Mouse (Mus musculus) T-helper 17 cell (primary cell): ENCODE measurements around the gene Npw.

ENCODE experiments used
- in situ Hi-C, 2 experiments: fragments of 300-600 bp; cut with MboI, MseI; formaldehyde crosslinking; loops; 1 replicate in 1 of 2; 2 replicates in 1 of 2; pipeline ENCODE4 v1.15.1; 2025; ENCODE audit warnings: high pct_unique_total_duplicates in 2 of 2

The Npw gene

DNA sequence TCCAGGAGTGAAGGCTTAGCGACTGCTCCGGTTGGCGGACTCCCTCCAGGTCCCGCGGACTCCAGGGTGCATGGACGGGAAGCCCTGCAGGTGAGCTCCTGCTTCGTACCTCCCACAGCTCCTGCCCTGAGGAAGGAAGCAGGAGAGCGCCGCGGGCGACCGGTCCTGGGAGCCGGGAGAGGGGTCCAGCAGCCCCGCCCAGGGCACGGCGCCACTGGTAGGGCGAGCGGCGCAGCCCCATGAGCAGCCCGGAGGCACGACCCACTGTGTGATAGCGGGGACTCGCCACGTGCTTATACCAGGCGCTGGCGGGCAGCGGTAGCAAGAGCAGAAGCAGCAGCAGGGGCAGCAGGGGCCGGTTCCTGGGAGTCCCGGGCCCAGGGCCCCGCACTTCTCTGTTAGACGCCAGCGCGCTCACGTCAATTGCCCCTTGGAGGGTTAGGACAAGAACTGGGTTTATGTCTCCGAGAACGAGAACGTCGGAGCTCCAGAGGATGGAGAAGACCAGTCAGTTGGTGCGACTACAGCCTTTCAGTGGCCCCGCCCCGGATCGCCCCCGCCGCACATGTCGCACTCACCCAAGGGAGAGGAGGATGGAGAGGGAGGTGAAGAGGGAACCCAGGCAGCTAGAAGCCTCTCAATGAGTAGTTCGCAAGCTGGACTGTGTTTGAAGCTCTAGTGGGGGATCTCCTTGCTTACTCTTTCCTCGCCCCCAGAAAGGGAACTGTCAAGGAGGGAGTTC lies at the start of gene Npw:
TSS of gene Npw (minus strand) at position 441 of the 742 bp plus-strand sequence.
- in situ Hi-C loops = loop anchor here in 1 of 2 experiments (5.0 kb wide), 1 partner anchor 121 kb away; no protein-coding TSS in a partner anchor

DNA sequence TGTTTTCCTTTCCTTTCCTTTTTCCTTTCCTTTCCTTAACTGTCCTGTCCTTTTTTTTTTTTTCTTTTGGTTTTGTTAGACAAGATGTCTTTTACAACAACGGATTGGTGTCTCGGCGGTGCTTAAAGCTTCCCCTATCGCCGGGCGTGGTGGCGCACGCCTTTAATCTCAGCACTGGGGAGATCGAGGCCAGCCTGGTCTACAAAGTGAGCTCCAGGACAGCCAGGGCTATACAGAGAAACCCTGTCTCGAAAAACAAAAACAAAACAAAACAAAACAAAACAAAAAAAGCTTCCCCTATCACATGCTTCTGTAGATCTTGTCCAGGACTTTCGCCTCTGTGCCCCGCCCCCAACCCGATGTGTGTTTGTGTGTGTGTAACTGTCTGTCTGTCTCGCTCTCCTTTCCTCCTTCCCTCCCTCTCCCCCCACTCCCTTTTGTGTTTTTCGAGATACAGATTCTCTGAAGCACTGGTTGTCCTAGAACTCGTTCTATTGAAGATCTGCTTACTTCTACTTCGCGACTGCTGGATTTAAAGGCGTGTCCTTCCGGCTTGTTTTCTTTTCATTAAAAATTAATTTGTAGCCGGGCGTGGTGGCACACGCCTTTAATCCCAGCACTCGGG lies 49.7 kb upstream of the Npw start:
- in situ Hi-C loops = no loop called here

DNA sequence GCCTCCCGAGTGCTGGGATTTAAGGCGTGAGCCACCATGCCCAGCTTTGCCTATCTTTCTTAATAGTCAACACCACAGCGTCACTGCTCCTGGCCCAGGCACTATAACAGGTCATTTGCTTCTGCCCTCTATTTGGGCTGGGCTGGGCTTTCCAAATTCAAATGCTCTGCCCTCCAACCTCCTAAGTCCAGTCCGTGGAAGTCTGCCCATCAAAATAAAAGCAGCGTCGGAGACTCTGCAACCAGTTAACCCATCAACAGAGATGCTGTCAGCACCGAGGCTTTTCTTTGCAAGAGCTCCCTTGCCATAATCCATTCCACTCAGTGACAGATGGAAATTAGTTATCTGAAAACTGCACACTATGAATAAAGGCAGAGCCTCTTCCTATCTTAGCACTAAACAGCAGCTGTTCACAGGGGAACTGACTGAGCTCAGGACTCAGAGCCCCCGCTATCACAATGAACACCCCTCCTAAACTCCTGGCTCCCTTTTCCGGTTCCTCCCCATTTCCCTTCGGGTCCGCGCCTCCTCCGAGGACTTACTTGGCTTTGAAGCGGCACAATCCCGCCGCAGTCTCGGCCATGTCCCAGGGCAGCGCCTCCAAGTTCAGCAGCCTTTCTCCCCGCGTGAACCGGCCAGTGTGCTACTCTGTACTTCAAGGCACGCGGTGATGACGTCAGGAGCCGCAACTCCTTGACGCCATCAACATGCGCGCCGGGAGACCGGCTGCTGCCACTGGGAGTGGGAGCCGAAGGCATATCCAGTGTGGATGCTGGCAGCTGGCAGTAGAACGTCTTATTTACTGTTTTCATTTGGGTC lies 48.9 kb upstream of the Npw start, which contains the start of gene Tbl3:
TSS of gene Tbl3 (minus strand) at position 679 of the 819 bp plus-strand sequence.
- in situ Hi-C loops = no loop called here

DNA sequence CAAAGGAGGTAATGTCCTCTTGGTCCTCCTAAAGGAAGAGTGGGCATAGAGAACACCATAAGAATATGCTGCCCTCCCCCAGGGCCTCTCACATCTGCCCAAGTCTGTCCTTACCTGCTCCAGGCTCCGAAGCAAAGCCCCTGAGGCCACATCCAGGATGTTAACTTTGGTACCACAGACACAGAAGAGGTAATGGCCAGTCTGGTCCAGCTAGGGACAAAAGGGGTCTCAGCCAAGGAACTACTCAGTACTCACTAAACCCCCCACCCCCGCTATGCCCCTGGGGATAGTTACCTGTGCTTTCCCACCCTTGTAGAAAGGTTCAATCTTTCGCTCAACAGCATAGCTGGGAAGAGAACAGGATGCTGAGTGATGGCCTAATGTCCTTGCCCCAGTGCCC lies 47.6 kb upstream of the Npw start:
- in situ Hi-C loops = no loop called here

DNA sequence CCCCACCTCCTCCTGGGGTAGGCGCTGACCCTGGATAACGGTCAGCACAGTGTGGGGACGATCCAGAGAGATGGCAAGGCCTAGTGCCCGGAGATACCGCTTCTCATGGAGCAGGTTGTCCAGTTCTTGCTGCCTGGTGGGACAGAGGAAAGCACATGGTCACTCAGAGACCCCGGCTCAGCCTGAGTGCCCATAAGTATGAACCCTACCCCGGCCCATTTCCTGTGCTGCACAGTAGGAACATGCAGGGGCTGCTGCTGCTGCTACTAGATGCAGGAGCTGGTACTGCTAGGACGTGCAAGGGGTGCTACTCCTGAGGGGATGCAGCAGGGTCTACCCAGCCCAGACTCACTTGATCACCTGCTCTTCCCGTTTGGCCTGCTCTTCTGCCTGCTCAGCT lies 43.0 kb upstream of the Npw start:
- in situ Hi-C loops = no loop called here

DNA sequence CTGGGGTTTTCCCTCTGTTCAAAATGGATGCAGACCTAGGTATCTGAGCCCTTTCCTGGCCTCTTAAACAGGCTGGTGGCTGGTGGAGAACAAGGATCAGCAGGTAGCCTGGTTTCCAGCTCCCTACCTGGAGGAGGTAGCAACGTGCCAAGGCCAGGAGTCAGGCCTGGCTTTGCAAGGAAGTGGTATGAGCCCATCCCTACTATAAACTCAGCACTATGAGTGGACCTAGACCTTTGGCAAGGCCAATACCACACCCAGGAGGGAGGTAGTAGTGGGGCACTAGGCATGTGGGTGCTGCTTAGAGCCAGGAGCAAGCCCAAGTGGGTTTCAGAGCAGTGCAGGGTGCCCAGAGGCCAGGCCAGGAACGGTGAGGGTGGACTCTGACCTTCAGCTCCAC lies 41.2 kb upstream of the Npw start:
- in situ Hi-C loops = no loop called here

DNA sequence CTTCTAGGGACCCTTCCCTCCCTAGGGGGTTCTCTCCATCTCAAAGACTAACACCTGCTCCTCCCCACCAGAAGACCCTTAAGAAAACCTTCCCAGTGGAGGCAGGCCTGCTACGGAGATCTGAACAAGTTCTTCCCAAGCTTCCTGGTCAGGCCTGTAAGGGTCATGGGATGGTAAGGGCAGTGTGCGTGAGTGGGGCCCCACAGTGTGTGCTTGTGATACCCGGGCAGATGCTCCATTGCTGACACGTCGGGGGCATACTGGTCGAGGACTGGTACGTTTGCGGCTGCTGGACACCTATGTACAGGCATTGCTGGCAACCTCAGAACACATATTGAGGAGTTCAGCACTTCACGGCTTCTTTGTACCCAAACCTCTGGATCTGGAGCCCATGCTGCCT lies 40.5 kb upstream of the Npw start:
- in situ Hi-C loops = no loop called here

DNA sequence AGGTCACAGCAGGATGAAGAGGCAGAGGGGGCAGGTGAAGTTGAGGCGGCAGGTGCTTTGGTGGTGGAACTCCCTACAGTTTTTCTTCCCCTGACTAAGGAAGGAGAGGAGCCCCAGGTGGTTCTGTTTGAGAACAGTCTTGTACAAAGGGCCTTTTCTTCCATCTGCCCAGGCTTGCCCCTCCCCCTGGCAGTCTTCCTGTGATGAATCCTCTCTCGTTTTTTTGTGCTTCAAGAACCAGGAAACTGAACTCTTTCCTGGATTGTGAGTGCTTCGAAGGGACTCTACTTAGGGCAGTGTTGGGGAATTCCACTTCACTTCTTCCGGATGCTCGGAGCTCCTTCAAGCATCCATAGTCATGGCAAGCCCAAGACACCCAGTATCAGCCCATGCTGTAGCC lies 39.7 kb upstream of the Npw start:
- in situ Hi-C loops = no loop called here

DNA sequence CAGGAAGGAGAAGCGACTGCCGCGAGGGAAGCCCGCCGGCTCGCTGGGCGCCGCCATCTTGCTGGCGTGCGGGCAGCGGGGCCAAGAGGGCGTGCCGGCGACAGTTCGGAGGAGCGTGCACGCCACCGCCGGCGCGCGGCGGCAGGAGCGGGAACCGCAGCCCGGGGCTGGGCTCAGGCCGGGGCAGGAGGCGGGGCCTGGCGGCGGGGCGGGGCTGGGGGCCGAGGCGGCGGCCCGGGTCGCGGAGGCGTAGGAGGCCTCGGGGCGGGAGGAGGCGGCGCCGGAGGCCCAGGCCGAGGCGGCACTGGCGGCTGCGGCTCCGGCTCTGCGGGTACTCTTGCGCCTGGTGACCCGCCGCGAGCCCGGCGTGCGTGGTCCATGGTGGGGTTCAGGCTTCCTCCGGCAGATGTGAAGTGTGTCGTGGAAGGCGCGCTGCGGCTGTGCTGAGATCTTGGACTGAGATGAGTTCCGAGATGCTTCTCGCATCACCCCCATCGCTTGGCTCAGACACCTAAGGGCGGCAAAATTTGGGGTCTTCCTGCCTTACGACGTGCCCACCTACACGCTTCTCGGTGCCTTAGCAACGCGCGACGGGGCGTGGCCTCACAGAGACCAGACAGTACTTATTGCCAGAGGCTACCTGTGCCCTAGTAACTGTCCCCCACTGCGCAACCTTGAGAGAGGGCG lies 37.9 kb upstream of the Npw start, which contains the start of the genes Gfer and Noxo1:
TSS of gene Gfer (minus strand) at position 146 of the 687 bp plus-strand sequence.
TSS of gene Noxo1 (plus strand) at position 224 of the 687 bp plus-strand sequence.
- in situ Hi-C loops = no loop called here

DNA sequence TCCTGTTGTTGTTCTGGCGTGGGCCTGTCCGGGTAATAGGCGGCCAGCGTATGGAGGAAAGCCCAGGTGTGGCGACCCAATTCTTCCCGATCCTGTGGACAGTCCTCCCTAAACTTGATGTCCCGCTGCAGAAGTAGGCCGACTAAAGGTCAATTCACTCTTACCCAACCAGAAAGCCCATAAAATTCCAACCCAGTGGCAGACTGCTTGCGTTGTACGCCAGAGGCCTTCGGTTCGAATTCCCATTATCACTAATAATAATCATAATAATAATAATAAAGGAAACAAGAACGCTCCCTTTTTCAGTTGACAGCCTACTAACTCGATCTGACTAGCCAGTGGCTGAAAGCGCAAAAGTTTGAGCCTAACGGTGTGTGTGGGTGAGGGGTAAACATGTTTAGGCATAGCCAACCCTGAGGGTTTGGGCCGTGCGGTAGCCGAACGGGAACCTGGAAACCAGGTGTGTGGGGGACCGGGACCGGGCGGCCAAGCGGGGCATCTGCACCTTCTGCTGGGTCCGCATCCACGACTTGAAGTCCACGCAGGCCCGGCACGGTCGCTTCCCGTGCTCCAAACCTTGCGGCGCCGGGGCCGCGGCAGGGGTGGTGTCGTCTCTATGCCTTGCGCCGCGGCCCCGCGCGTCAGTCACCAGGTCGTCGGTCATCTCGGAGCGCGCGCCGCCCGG lies 37.2 kb upstream of the Npw start:
- in situ Hi-C loops = no loop called here

DNA sequence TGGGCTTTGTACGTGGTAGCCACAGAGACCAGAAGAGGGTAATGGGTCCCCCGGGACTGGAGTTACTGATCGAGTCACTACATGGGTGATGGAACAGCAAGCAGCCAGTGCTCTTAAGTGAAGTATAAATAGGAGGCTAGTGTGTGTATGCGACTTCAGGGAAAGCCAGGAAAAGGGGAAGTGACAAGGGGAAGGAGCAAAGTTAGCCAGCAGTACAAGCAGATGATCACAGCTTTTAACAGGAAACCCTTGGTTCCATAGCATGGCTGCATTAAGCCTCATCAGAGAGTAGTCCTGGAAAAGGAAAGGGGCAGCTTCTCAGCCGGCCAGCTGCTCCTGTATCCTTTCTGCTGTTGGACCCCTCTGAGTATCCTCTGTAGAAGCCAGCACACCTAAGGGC lies 34.1 kb upstream of the Npw start:
- in situ Hi-C loops = no loop called here

DNA sequence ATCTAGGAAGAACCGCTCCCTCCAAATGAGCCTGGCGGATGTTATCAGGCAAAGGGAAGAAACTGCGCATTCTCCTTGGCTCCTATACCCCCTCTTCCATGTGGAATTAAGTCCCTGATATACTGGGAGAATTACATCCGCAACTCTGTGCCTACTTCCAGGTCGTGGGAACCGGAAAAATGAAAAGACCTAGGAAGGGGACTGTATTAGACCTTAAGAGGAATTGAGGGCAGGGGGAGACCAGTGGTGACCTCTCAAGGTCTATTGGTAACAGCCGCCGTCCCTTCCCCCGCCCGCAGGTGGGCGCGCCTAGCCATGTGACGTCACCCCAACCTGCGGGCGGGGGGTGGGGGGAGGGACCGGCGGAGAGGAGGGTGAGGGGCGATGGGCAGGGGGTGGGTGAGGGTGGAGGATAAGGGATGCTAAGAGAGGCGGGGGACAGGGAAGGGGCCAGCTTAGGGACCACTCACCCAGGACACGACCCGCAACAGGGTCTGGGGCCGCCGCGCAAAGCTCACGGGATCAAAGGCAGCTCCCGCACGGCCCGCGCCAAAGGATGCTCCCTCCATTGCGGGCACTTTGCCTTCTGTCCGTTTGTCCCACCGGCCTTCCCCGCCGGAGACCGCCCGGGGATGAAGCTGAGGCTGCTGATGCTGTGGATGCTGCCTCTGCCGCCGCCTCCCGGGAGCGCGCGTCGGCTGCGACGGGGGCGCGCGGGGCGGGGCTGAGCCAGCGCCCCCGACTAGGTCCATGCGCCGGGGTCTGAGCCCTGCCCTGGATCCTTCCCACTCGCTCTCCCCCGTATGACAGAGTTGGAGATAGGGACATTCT lies 31.2 kb upstream of the Npw start, which contains the start of gene Syngr3:
TSS of gene Syngr3 (minus strand) at position 705 of the 831 bp plus-strand sequence.
- in situ Hi-C loops = no loop called here

DNA sequence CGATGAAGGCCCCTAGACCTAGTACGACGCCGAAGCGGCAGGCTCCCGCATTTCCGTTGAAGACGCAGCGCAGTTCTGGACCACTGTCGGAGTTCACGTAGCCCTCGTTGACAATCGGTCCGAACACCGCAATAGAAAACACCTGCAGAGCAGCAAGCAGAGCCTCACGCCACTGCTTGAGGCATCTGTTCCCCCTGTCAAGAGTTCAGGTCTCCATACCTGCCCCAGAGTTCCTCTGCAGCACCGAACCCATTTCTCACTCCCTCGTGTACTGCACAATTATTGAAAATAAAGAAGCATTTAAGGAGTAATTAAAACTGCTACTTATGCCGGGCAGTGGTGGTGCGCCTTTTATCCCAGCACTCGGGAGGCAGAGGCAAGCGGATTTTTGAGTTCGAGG lies 29.3 kb upstream of the Npw start:
- in situ Hi-C loops = no loop called here

DNA sequence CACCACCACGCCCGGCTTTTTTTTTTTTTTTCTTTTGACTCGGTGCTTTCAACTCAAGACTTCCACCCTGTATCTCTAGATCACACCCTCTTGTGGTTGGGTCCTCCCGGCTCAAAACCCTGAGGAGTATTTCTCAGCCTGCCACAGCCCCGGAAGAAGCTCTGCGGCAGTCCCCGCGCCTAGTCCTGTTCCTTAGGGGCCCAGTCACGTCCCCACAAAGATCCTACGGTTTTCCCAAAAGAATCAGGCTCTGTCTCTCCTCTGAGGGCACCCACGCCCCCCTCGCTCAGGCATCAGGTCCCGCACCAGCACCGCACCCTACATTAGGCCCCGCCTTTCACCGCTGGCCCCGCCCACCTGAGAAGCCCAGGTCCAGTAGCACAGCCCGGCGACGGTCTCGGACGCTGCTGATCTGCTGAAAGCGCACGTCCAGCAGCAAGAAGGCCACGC lies 28.9 kb upstream of the Npw start:
- in situ Hi-C loops = no loop called here

DNA sequence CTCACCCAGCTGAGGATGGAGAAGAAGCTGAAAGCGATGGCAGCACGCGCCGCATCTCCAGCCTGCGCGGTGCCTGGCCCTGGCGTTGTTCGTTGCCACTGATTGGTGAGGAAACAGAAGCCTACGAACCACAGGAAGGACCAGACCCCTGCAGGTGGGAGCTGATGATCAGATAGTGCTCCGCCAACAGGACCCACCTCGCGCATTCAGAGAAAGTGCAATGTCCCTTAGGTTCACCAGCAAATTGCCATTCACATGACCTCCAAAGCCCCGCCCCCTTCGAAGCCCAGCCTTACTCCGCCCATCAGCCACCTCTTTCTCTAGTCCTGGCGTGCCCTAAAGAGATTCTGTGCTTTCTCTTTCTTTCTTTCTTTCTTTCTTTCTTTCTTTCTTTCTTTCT lies 28.3 kb upstream of the Npw start:
- in situ Hi-C loops = no loop called here

DNA sequence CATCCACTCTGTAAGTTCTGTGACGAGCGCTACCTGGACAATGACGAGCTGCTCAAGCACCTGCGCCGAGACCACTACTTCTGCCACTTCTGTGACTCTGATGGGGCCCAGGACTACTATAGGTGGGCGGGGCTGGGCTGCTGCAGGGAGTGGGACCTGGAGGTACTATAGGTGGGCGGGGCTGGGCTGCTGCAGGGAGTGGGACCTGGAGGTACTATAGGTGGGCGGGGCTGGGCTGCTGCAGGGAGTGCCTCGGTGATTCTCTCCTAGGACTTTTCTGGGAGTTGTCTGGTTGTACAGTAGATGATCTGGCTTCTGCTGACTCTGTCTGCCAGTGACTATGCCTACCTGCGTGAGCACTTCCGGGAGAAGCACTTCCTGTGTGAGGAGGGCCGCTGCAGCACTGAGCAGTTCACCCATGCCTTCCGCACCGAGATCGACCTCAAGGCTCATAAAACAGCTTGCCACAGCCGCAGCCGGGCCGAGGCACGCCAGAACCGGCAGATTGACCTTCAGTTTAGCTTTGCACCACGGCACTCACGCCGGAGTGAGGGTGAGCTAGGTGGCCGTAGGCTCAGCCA lies 19.3 kb upstream of the Npw start:
- in situ Hi-C loops = no loop called here

DNA sequence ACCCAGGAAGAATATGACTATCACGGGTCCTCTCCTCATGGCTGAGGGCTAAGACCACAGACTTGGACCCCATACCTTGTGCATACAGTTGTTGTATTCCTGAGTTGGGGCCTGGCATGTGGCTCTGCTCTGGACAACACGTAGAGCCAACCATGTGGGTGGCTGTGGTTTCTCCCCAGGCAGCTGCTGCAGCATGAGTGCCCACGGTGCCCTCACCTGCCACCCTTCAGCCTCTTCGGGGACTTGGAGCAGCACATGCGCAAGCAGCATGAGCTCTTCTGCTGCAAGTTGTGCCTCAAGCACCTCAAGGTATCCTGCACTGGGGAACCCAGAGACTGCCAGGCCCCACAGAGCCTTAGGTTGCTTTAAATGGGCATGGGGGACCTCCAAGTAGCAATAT lies 18.6 kb upstream of the Npw start:
- in situ Hi-C loops = no loop called here

DNA sequence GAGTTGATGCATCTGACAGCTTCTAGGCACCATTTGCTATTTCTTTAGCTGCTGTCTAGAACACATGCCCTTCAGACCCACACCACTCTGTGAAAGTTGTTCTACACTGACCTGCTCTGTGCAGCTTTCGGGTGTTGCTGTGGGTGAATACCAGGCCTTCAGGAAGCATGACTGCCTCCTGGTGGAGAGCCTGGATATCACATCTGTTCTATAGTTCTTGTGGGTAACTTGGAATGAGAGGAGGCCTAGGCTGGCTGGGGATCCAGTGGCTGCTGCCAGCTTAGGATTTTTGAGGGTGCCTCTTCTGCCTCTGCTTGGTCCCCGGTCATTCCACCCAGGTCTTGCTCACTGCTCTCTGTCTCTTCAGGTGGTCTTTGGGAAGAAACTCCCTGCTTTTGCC lies 17.9 kb upstream of the Npw start:
- in situ Hi-C loops = no loop called here

DNA sequence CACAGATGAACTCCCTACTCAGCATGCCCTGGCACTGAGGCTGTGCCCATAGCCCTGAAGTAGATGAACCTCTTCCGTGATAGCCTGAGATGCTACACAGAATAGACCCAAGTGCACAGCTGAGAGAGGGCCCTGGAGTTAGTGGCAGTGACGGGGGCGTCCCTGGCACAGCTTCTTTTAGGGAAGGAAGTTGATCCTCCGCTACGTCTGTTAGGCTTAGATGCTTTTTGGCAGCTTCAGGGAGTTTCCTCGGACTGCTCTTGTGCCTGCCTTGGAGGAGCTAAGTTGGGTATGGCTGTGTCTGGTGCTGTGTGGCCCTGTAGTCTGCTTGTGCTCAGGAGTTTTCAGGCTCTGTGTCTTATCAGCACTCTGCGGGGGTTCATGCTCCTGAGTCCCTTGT lies 16.0 kb upstream of the Npw start:
- in situ Hi-C loops = no loop called here

DNA sequence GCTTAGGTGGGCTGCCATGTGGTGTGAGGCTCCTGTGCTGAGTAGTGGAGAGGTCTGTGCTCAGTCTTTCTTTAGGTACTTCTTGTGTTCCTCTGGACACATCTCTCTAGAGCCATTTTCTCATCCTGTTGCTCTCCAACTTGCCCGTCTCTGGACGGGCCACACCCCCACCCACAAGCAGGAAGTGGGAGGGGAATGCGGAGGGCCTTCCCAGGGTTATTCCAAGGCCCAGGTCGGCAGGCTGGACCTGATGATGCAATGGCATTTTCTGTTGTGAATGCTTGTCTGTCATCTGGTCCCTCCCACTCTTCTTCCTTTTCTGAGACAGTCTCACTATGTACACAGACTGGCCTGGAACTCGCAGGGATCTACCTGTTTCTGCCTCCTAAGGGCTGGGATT lies 13.9 kb upstream of the Npw start:
- in situ Hi-C loops = no loop called here
